Mouse (Mus musculus): ENCODE measurements around the gene Padi2.

Gene Padi2

GRCm38 (mm10) chr4:140958319-140958718 lies 52.2 kb downstream of the Padi2 start:
- no peak for DNase-seq (ENCODE audit: inconsistent ontology term)

GRCm38 (mm10) chr4:140959128-140959679 lies 53.1 kb downstream of the Padi2 start:
- DNase-seq (ENCODE audit: inconsistent ontology term) = no peak

- no peak for DNase-seq (ENCODE audit: inconsistent ontology term)
Observed at GRCm38 (mm10) chr4:140959715-140960479, 53.8 kb downstream of the Padi2 start.

- DNase-seq (ENCODE audit: inconsistent ontology term) = peak; percentile 97
Observed at GRCm38 (mm10) chr4:140960781-140961466, 54.8 kb downstream of the Padi2 start, which contains the start of gene Sdhb. Sdhb (plus strand) TSS chr4:140961203.

GRCm38 (mm10) chr4:140961467-140962206 lies 55.5 kb downstream of the Padi2 start:
- DNase-seq (ENCODE audit: inconsistent ontology term) = peak; percentile 40

- DNase-seq (ENCODE audit: inconsistent ontology term) = no peak
Observed at GRCm38 (mm10) chr4:140962207-140962909, 56.2 kb downstream of the Padi2 start.

- peak; percentile 67 for DNase-seq (ENCODE audit: inconsistent ontology term)
Observed at GRCm38 (mm10) chr4:140962950-140963349, 56.8 kb downstream of the Padi2 start.

GRCm38 (mm10) chr4:140963941-140964597 lies 57.9 kb downstream of the Padi2 start:
- DNase-seq (ENCODE audit: inconsistent ontology term) = no peak

- peak; percentile 83 for DNase-seq (ENCODE audit: inconsistent ontology term)
Observed at GRCm38 (mm10) chr4:140964620-140965019, 58.5 kb downstream of the Padi2 start.

GRCm38 (mm10) chr4:140967386-140968159 lies 61.4 kb downstream of the Padi2 start:
- DNase-seq (ENCODE audit: inconsistent ontology term) = no peak

- DNase-seq (ENCODE audit: inconsistent ontology term) = no peak
Observed at GRCm38 (mm10) chr4:140971691-140972090, 65.5 kb downstream of the Padi2 start.

- no peak for DNase-seq (ENCODE audit: inconsistent ontology term)
Observed at GRCm38 (mm10) chr4:140974408-140974807, 68.3 kb downstream of the Padi2 start.

GRCm38 (mm10) chr4:140975356-140975755 lies 69.2 kb downstream of the Padi2 start:
- no peak for DNase-seq (ENCODE audit: inconsistent ontology term)

GRCm38 (mm10) chr4:140977278-140977677 lies 71.1 kb downstream of the Padi2 start:
- DNase-seq (ENCODE audit: inconsistent ontology term) = no peak

GRCm38 (mm10) chr4:140977886-140978692 lies 71.9 kb downstream of the Padi2 start:
- DNase-seq (ENCODE audit: inconsistent ontology term) = no peak

- DNase-seq (ENCODE audit: inconsistent ontology term) = no peak
Observed at GRCm38 (mm10) chr4:140981605-140982004, 75.5 kb downstream of the Padi2 start.

GRCm38 (mm10) chr4:140982808-140983207 lies 76.7 kb downstream of the Padi2 start:
- no peak for DNase-seq (ENCODE audit: inconsistent ontology term)

- peak; percentile 63 for DNase-seq (ENCODE audit: inconsistent ontology term)
Observed at GRCm38 (mm10) chr4:140983442-140983841, 77.3 kb downstream of the Padi2 start.

GRCm38 (mm10) chr4:140984544-140984943 lies 78.4 kb downstream of the Padi2 start:
- no peak for DNase-seq (ENCODE audit: inconsistent ontology term)

Measured in Muller cell, postnatal 12 days (primary cell).